Mouse (Mus musculus) cortical plate, adult 2 months (tissue): Measurements from ENCODE around the gene Gpx5.

Experiments used
- CTCF ChIP-seq: fragments of 200-500 bp; IDR thresholded peaks from 2 replicates; pipeline ENCODE4 v1.5.1; 2011; ENCODE audit warnings: mild to moderate bottlenecking, control low read depth, low read length; ENCODE audit not compliant: insufficient read depth; ENCODE audit errors: extremely low read depth
- POLR2A ChIP-seq: fragments of 200-500 bp; IDR thresholded peaks from 2 replicates; pipeline ENCODE4 v1.6.1; 2011; ENCODE audit warnings: mild to moderate bottlenecking, low read length, control low read depth; ENCODE audit not compliant: insufficient read depth; ENCODE audit errors: extremely low read depth

GRCm38 (mm10) chr13:21259677-21260113 lies 32.8 kb downstream of the Gpx5 start:
- TF ChIP-seq POLR2A (no peak), CTCF (no peak)
